Mouse (Mus musculus) megakaryocyte, embryonic 14.5 days (primary cell): Measurements from ENCODE around the gene Polr3f. TPM values are rescaled to one million over a fixed set of nuclear protein-coding genes. Genes with fewer than 3 reads are reported as not detected.

Source experiments
- H3K27me3 ChIP-seq: replicated peaks from 2 replicates; pipeline ENCODE3; 2012; ENCODE audit warnings: inconsistent platforms
- H3K36me3 ChIP-seq: replicated peaks from 2 replicates; pipeline ENCODE3; 2012; ENCODE audit warnings: low read length, inconsistent platforms, mixed read lengths
- H3K4me1 ChIP-seq: 2 replicates; pipeline ENCODE4 v1.6.1; 2012; ENCODE audit warnings: inconsistent platforms
- H3K4me3 ChIP-seq: replicated peaks from 2 replicates; pipeline ENCODE3; 2012; ENCODE audit warnings: moderate library complexity, mild to moderate bottlenecking, inconsistent platforms
- H3K9me3 ChIP-seq: 2 replicates; pipeline ENCODE4 v1.6.1; 2012; ENCODE audit warnings: inconsistent platforms
- FLI1 ChIP-seq: IDR thresholded peaks from 2 replicates; pipeline ENCODE4 v1.6.1; 2012; ENCODE audit warnings: low read length, inconsistent platforms, mixed read lengths
- GATA1 ChIP-seq: IDR thresholded peaks from 3 replicates; pipeline ENCODE4 v1.6.1; 2012; ENCODE audit warnings: mixed read lengths, low read length, inconsistent platforms, borderline replicate concordance
- polyA plus RNA-seq: library from polyadenylated mRNA; stranded (reverse); fragments of >175 nt; gene quantifications from 2 replicates; pipeline ENCODE4 v1.2.3, GENCODE M21; 2012; ENCODE audit warnings: low replicate concordance; ENCODE audit not compliant: insufficient read depth

The Polr3f gene
- polyA plus RNA-seq, 1 experiment: 3.1 TPM

- Histone ChIP-seq H3K36me3 (peaks cover 30% of the 10 kb centered on the region), H3K27me3 (peaks cover 19% of the 10 kb centered on the region), H3K9me3 (no peaks in the 10 kb centered on the region), H3K4me1 (peaks cover 36% of the 10 kb centered on the region), H3K4me3 (peak overlapping the region; percentile 95)
- TF ChIP-seq FLI1 (no peak), GATA1 (no peak)
Observed at GRCm38 (mm10) chr2:144527821-144528174, 280 bp downstream of the Polr3f start.

- Histone ChIP-seq H3K9me3 (no peaks in the 10 kb centered on the region), H3K4me1 (peaks cover 9% of the 10 kb centered on the region), H3K4me3 (no peak overlapping the region), H3K36me3 (peaks cover 94% of the 10 kb centered on the region), H3K27me3 (no peaks in the 10 kb centered on the region)
- TF ChIP-seq GATA1 (no peak), FLI1 (no peak)
Observed at GRCm38 (mm10) chr2:144537123-144537522, 9.6 kb downstream of the Polr3f start.

GRCm38 (mm10) chr2:144541246-144541645, 13.7 kb downstream of the Polr3f start:
- Histone ChIP-seq H3K4me1 (peaks cover 24% of the 10 kb centered on the region), H3K9me3 (no peaks in the 10 kb centered on the region), H3K4me3 (no peak overlapping the region), H3K27me3 (no peaks in the 10 kb centered on the region), H3K36me3 (peaks cover 78% of the 10 kb centered on the region)
- TF ChIP-seq FLI1: no peak

GRCm38 (mm10) chr2:144543670-144544069, 16.2 kb downstream of the Polr3f start:
- no peak overlapping the region for H3K4me3 ChIP-seq
- no peak for TF ChIP-seq FLI1
- TF ChIP-seq GATA1: no peak
- no peaks in the 10 kb centered on the region for H3K9me3 ChIP-seq
- H3K36me3 ChIP-seq: peaks cover 60% of the 10 kb centered on the region
- no peaks in the 10 kb centered on the region for H3K27me3 ChIP-seq
- peaks cover 21% of the 10 kb centered on the region for H3K4me1 ChIP-seq

GRCm38 (mm10) chr2:144544630-144545029, 17.1 kb downstream of the Polr3f start:
- peaks cover 21% of the 10 kb centered on the region for H3K4me1 ChIP-seq
- H3K9me3 ChIP-seq: no peaks in the 10 kb centered on the region
- no peak for TF ChIP-seq GATA1
- no peak for TF ChIP-seq FLI1
- no peaks in the 10 kb centered on the region for H3K27me3 ChIP-seq
- peaks cover 50% of the 10 kb centered on the region for H3K36me3 ChIP-seq
- H3K4me3 ChIP-seq: no peak overlapping the region

GRCm38 (mm10) chr2:144545061-144545460, 17.5 kb downstream of the Polr3f start:
- H3K27me3 ChIP-seq: no peaks in the 10 kb centered on the region
- H3K4me1 ChIP-seq: peaks cover 22% of the 10 kb centered on the region
- TF ChIP-seq GATA1 (no peak), FLI1 (no peak)
- H3K9me3 ChIP-seq: no peaks in the 10 kb centered on the region
- no peak overlapping the region for H3K4me3 ChIP-seq
- H3K36me3 ChIP-seq: peaks cover 46% of the 10 kb centered on the region

GRCm38 (mm10) chr2:144545481-144545880, 18.0 kb downstream of the Polr3f start:
- no peaks in the 10 kb centered on the region for H3K27me3 ChIP-seq
- H3K4me3 ChIP-seq: no peak overlapping the region
- H3K4me1 ChIP-seq: peaks cover 25% of the 10 kb centered on the region
- no peak for TF ChIP-seq FLI1
- TF ChIP-seq GATA1: no peak
- no peaks in the 10 kb centered on the region for H3K9me3 ChIP-seq
- H3K36me3 ChIP-seq: peaks cover 42% of the 10 kb centered on the region

GRCm38 (mm10) chr2:144547559-144547958, 20.0 kb downstream of the Polr3f start:
- TF ChIP-seq GATA1: no peak
- TF ChIP-seq FLI1: no peak
- H3K9me3 ChIP-seq: no peaks in the 10 kb centered on the region
- H3K36me3 ChIP-seq: peaks cover 27% of the 10 kb centered on the region
- no peaks in the 10 kb centered on the region for H3K27me3 ChIP-seq
- H3K4me3 ChIP-seq: no peak overlapping the region
- peaks cover 33% of the 10 kb centered on the region for H3K4me1 ChIP-seq

GRCm38 (mm10) chr2:144550529-144550928, 23.0 kb downstream of the Polr3f start, which contains the start of gene Rbbp9:
Rbbp9 (minus strand) TSS chr2:144550869.
- peaks cover 21% of the 10 kb centered on the region for H3K4me1 ChIP-seq
- TF ChIP-seq FLI1: no peak
- TF ChIP-seq GATA1: no peak
- peak within 1 kb of the TSS; percentile 99 for H3K4me3 ChIP-seq

GRCm38 (mm10) chr2:144553905-144554304, 26.4 kb downstream of the Polr3f start:
- no peak for TF ChIP-seq FLI1
- no peak for TF ChIP-seq GATA1
- Histone ChIP-seq H3K4me1 (peaks cover 34% of the 10 kb centered on the region), H3K4me3 (no peak overlapping the region), H3K36me3 (peaks cover 4% of the 10 kb centered on the region), H3K27me3 (no peaks in the 10 kb centered on the region), H3K9me3 (no peaks in the 10 kb centered on the region)

More at GRCm38 (mm10) chr2:144550529-144550928, 23.0 kb downstream of the Polr3f start, which contains the start of gene Rbbp9:
- Histone ChIP-seq H3K9me3 (no peaks in the 10 kb centered on the region), H3K36me3 (peaks cover 6% of the 10 kb centered on the region), H3K27me3 (no peaks in the 10 kb centered on the region)
